Mouse (Mus musculus): ENCODE data around the gene Chrng. TPM values are rescaled to one million over a fixed set of nuclear protein-coding genes. Genes with fewer than 3 reads are reported as not detected.

Gene Chrng
- polyA plus RNA-seq, 1 experiment from 2014 or later = 0.06 TPM

GRCm38 (mm10) chr1:87180896-87181295 is 23.6 kb upstream of the Chrng start:
- peaks cover 27% of the 10 kb centered on the region for H3K27me3 ChIP-seq
- 66% methylated on average over 5 of the region's 5 CpGs for WGBS
- no peak overlapping the region for H3K4me3 ChIP-seq
- H3K4me1 ChIP-seq (replicated peaks) = peaks cover 17% of the 10 kb centered on the region
- no peak for ATAC-seq (ENCODE audit: low FRiP score, low read depth)
- no peak overlapping the region for H3K4me2 ChIP-seq
- no peaks in the 10 kb centered on the region for H3K36me3 ChIP-seq
- no peak overlapping the region for H3K9ac ChIP-seq
- no peak overlapping the region for H3K27ac ChIP-seq (replicated peaks)
- no peaks in the 10 kb centered on the region for H3K9me3 ChIP-seq

- no peaks in the 10 kb centered on the region for H3K9me3 ChIP-seq
- peaks cover 38% of the 10 kb centered on the region for H3K27me3 ChIP-seq
- no peak within 1 kb of the TSS for H3K4me3 ChIP-seq
- H3K4me2 ChIP-seq = no peak within 1 kb of the TSS
- 66% methylated on average over 9 of the region's 9 CpGs for WGBS
- no peak for ATAC-seq (ENCODE audit: low FRiP score, low read depth)
- no peaks in the 10 kb centered on the region for H3K36me3 ChIP-seq
- no peak within 1 kb of the TSS for H3K27ac ChIP-seq (replicated peaks)
- H3K4me1 ChIP-seq (replicated peaks) = peaks cover 22% of the 10 kb centered on the region
- no peak within 1 kb of the TSS for H3K9ac ChIP-seq
Measured at GRCm38 (mm10) chr1:87183013-87183412, 21.4 kb upstream of the Chrng start, which contains the start of gene Prss56. Prss56 (plus strand) TSS chr1:87183313.

GRCm38 (mm10) chr1:87183998-87184750 is 20.3 kb upstream of the Chrng start:
- H3K9me3 ChIP-seq = no peaks in the 10 kb centered on the region
- peaks cover 22% of the 10 kb centered on the region for H3K4me1 ChIP-seq (replicated peaks)
- H3K4me2 ChIP-seq = peak overlapping the region; percentile 49
- WGBS = 29% methylated on average over 15 of the region's 15 CpGs
- peak overlapping the region; percentile 16 for H3K4me3 ChIP-seq
- no peak overlapping the region for H3K27ac ChIP-seq (replicated peaks)
- H3K27me3 ChIP-seq = peaks cover 38% of the 10 kb centered on the region
- 0 out of 2 replicates have a peak overlapping the region, but pooled peaks have one; percentile 13 for H3K9ac ChIP-seq
- ATAC-seq (ENCODE audit: low FRiP score, low read depth) = no peak
- H3K36me3 ChIP-seq = no peaks in the 10 kb centered on the region

GRCm38 (mm10) chr1:87184751-87185139 is 19.7 kb upstream of the Chrng start:
- 4% methylated on average over 20 of the region's 20 CpGs for WGBS
- no peak for ATAC-seq (ENCODE audit: low FRiP score, low read depth)
- 0 out of 2 replicates have a peak overlapping the region, but pooled peaks have one; percentile 13 for H3K9ac ChIP-seq

DNA sequence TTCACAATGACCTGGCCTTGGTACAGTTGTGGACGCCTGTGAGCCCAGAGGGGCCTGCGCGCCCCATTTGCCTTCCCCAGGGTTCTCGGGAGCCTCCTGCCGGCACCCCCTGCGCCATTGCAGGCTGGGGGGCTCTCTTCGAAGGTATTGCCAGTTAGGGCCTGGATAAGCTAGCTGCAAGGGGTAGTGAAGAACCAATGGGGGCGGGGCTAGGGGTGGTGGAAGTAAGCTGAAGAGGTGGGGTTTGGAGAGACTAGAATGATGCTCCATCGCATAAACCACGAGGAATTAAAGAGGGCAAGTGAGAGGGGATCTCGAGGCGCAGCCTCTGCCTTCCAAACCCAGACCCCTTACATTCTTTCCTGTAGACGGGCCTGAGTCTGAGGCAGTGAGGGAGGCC is 18.9 kb upstream of the Chrng start:
- H3K4me1 ChIP-seq (replicated peaks) = peaks cover 22% of the 10 kb centered on the region
- WGBS = 11% methylated on average over 13 of the region's 13 CpGs
- no peaks in the 10 kb centered on the region for H3K36me3 ChIP-seq
- H3K9ac ChIP-seq = no peak overlapping the region
- ATAC-seq (ENCODE audit: low FRiP score, low read depth) = no peak
- H3K4me3 ChIP-seq = no peak overlapping the region
- H3K9me3 ChIP-seq = no peaks in the 10 kb centered on the region
- peak overlapping the region; percentile 95; the same call in 1 of the 2 replicates for H3K4me2 ChIP-seq
- no peak overlapping the region for H3K27ac ChIP-seq (replicated peaks)
- H3K27me3 ChIP-seq = peaks cover 38% of the 10 kb centered on the region

More at GRCm38 (mm10) chr1:87184751-87185139, 19.7 kb upstream of the Chrng start:
- H3K4me1 ChIP-seq (replicated peaks) = peaks cover 22% of the 10 kb centered on the region
- no peaks in the 10 kb centered on the region for H3K9me3 ChIP-seq
- peak overlapping the region; percentile 49 for H3K4me2 ChIP-seq
- peaks cover 38% of the 10 kb centered on the region for H3K27me3 ChIP-seq
- H3K36me3 ChIP-seq = no peaks in the 10 kb centered on the region
- H3K4me3 ChIP-seq = peak overlapping the region; percentile 16
- no peak overlapping the region for H3K27ac ChIP-seq (replicated peaks)

GRCm38 (mm10) chr1:87186261-87187036 is 18.0 kb upstream of the Chrng start:
- ATAC-seq (ENCODE audit: low FRiP score, low read depth) = peak; percentile 66
- Histone ChIP-seq H3K36me3 (no peaks in the 10 kb centered on the region), H3K4me1 (replicated peaks) (peaks cover 22% of the 10 kb centered on the region), H3K9ac (peak overlapping the region; percentile 50), H3K9me3 (no peaks in the 10 kb centered on the region), H3K27ac (replicated peaks) (no peak overlapping the region), H3K27me3 (peaks cover 38% of the 10 kb centered on the region), H3K4me2 (peak overlapping the region; percentile 95), H3K4me3 (peak overlapping the region; percentile 51)
- WGBS = 2% methylated on average over 53 of the region's 54 CpGs

DNA sequence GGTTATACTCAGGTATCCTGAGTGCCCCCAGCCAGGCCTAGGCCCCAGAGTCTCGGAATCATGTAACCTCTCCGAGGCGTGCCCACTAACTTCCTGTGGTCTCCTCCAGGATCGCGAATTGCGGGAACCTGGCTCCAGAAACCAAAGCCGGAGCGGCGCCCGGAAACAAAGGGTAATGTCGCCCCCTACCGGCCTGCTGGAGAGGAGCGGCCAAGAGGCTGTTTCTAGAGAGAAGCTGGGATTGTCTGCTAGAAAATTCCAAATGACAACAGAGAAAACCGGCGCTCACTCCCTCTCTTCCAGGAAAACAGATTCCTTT is 17.5 kb upstream of the Chrng start:
- WGBS = under 1% methylated on average over 15 of the region's 15 CpGs
- peak overlapping the region; percentile 50 for H3K9ac ChIP-seq
- no peaks in the 10 kb centered on the region for H3K9me3 ChIP-seq
- H3K4me2 ChIP-seq = peak overlapping the region; percentile 95
- no peak overlapping the region for H3K27ac ChIP-seq (replicated peaks)
- peaks cover 22% of the 10 kb centered on the region for H3K4me1 ChIP-seq (replicated peaks)
- H3K36me3 ChIP-seq = no peaks in the 10 kb centered on the region
- ATAC-seq (ENCODE audit: low FRiP score, low read depth) = peak; percentile 49
- H3K27me3 ChIP-seq = peaks cover 40% of the 10 kb centered on the region
- peak overlapping the region; percentile 51 for H3K4me3 ChIP-seq

GRCm38 (mm10) chr1:87190429-87190828 is 14.0 kb upstream of the Chrng start, which contains the start of gene Chrnd:
Chrnd (plus strand) TSS chr1:87190607.
- no peak for ATAC-seq (ENCODE audit: low FRiP score, low read depth)

DNA sequence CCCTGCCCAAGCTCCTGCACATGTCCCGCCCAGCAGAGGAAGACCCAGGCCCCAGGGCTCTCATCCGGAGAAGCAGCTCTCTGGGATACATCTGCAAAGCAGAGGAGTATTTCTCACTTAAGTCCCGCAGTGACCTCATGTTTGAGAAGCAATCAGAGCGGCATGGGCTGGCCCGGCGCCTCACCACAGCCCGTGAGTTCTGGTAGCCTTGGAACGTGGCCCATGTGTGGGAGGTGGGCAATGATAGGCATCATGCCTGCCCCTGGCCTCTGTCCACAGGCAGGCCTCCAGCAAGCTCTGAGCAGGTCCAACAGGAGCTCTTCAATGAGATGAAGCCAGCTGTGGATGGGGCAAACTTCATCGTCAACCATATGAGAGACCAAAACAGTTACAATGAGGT is 7.2 kb upstream of the Chrng start:
- ATAC-seq (ENCODE audit: low FRiP score, low read depth) = no peak
- Histone ChIP-seq H3K9me3 (no peaks in the 10 kb centered on the region), H3K9ac (no peak overlapping the region), H3K4me3 (no peak overlapping the region), H3K27me3 (no peaks in the 10 kb centered on the region), H3K27ac (replicated peaks) (no peak overlapping the region), H3K4me2 (no peak overlapping the region), H3K4me1 (replicated peaks) (no peaks in the 10 kb centered on the region), H3K36me3 (no peaks in the 10 kb centered on the region)
- 81% methylated on average over 9 of the region's 9 CpGs for WGBS

More at GRCm38 (mm10) chr1:87190429-87190828, 14.0 kb upstream of the Chrng start, which contains the start of gene Chrnd:
- 38% methylated on average over 4 of the region's 4 CpGs for WGBS
- Histone ChIP-seq H3K36me3 (no peaks in the 10 kb centered on the region), H3K27me3 (peaks cover 18% of the 10 kb centered on the region), H3K4me3 (no peak within 1 kb of the TSS), H3K9me3 (no peaks in the 10 kb centered on the region), H3K4me2 (no peak within 1 kb of the TSS), H3K4me1 (replicated peaks) (peaks cover 12% of the 10 kb centered on the region), H3K9ac (no peak within 1 kb of the TSS), H3K27ac (replicated peaks) (no peak within 1 kb of the TSS)

DNA sequence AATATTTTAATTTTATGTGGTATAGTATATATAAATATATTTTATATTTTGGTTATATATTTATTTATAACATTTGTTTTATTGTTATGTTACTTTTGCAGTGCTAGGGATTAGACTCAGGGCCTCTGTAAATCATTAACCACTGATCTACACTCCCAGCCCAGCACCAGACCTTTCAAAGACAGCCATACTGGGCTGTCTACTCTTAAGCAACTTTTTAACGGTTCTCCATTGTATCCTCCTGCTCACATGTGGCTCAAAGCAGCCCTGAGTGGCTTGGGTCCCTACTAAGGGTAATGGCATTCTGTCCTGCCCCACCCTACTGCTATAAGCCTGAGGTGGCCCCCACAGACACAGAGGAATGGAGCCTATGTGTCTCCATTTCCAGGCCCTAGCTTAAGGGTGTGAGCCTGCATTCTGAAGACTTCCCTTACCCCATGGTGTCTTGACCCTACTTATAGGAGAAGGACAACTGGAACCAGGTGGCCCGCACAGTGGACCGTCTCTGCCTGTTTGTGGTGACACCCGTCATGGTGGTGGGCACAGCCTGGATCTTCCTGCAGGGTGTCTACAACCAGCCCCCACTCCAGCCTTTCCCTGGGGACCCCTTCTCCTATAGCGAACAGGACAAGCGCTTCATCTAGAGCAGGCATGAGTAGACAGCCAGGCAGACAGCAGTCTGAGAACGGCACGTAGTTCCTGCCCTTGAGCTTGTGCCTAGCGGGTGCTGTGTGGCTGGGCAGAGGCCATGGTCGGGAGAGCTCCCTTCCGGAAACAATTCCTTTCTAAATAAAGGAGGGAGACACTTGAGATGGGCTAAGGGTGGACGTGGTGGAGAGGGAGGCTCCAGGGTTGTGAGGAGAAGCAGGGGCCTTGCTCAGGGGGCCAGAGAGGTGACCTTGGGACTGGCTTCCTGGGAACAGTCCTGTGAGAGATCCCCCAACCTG is 6.1 kb upstream of the Chrng start:
- H3K4me3 ChIP-seq = no peak overlapping the region
- H3K9ac ChIP-seq = no peak overlapping the region
- no peaks in the 10 kb centered on the region for H3K9me3 ChIP-seq
- H3K4me1 ChIP-seq (replicated peaks) = no peaks in the 10 kb centered on the region
- no peaks in the 10 kb centered on the region for H3K27me3 ChIP-seq
- no peak for ATAC-seq (ENCODE audit: low FRiP score, low read depth)
- 78% methylated on average over 12 of the region's 12 CpGs for WGBS
- no peak overlapping the region for H3K27ac ChIP-seq (replicated peaks)
- H3K4me2 ChIP-seq = no peak overlapping the region
- H3K36me3 ChIP-seq = no peaks in the 10 kb centered on the region

GRCm38 (mm10) chr1:87200811-87201210 is 3.6 kb upstream of the Chrng start:
- H3K27me3 ChIP-seq = 0 out of 2 replicates have a peak, but pooled peaks cover under 1% of the 10 kb centered on the region
- H3K27ac ChIP-seq (replicated peaks) = no peak overlapping the region
- H3K9me3 ChIP-seq = no peaks in the 10 kb centered on the region
- H3K4me1 ChIP-seq (replicated peaks) = no peaks in the 10 kb centered on the region
- H3K9ac ChIP-seq = no peak overlapping the region
- H3K4me2 ChIP-seq = no peak overlapping the region
- WGBS = 71% methylated on average over 2 of the region's 2 CpGs
- no peak overlapping the region for H3K4me3 ChIP-seq
- no peak for ATAC-seq (ENCODE audit: low FRiP score, low read depth)
- no peaks in the 10 kb centered on the region for H3K36me3 ChIP-seq

Measured in hindbrain, embryonic 15.5 days (tissue).